Mouse (Mus musculus): ENCODE measurements around the gene Brd1. TPM values are rescaled to one million over a fixed set of nuclear protein-coding genes. Genes with fewer than 3 reads are reported as not detected.

Brd1 gene
- polyA plus RNA-seq, 1 experiment from 2014 or later = 23.4 TPM

DNA sequence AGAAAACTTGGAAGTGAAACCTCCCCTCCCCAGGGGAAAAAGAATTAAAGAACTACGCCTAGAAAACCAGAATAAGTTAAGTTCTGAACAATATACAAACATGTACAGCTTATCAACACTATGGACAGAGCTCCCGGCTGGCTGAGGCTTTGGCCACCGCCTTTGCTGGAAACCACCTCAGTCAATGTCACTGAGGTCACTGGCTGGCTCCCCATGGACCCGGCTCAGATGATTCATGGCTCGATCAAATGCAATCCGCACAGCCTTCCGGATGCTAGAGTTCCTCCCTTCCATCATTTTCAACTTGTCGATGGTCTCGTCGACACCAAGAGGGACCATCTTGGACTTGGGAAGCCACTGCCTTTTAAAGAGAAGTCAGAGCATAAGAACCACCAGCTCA, 45.9 kb downstream of the Brd1 start:
- no peak overlapping the region for H3K9ac ChIP-seq (ENCODE audit: low read length)
- H3K4me2 ChIP-seq (ENCODE audit: low read depth) = no peak overlapping the region
- ATAC-seq (ENCODE audit: insufficient read depth, low FRiP score, low TSS enrichment) (no peak), DNase-seq (ENCODE audit: low spot score) (no peak)
- no peaks in the 10 kb centered on the region for H3K27me3 ChIP-seq (ENCODE audit: control insufficient read depth, insufficient read depth, low read length)
- no peaks in the 10 kb centered on the region for H3K9me3 ChIP-seq (ENCODE audit: control insufficient read depth, low read length)
- no peaks in the 10 kb centered on the region for H3K4me1 ChIP-seq (ENCODE audit: control insufficient read depth, insufficient read depth, low read length)
- no peak overlapping the region for H3K27ac ChIP-seq (ENCODE audit: low read depth, low read length)
- H3K4me3 ChIP-seq (ENCODE audit: low read depth, low read length) = no peak overlapping the region
- H3K36me3 ChIP-seq (ENCODE audit: control insufficient read depth, insufficient read depth, low read length) = peaks cover 34% of the 10 kb centered on the region
- 92% methylated on average over 10 of the region's 10 CpGs for WGBS

DNA sequence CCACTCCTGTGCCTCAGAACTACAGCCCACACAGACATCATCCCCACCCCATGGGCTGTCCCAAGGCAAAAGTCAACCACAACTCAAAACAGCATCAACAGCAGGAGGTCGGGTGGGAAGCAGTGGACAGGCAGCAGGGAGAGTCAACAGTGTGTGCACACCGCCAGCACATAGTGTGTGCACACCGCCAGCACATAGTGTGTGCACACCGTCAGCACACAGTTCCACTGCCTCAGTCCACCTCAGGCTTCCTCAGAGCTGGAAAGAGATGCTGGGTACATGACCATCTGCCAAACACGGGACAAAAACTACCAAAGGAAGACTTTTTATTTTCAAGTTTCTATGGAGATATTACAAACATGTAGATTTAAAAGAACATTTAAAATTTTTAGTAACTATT, 47.3 kb downstream of the Brd1 start:
- 91% methylated on average over 5 of the region's 5 CpGs for WGBS
- no peak for ATAC-seq (ENCODE audit: insufficient read depth, low FRiP score, low TSS enrichment)
- Histone ChIP-seq H3K9ac (ENCODE audit: low read length) (no peak overlapping the region), H3K4me3 (ENCODE audit: low read depth, low read length) (no peak overlapping the region), H3K4me2 (ENCODE audit: low read depth) (no peak overlapping the region), H3K36me3 (ENCODE audit: control insufficient read depth, insufficient read depth, low read length) (peaks cover 33% of the 10 kb centered on the region), H3K27ac (ENCODE audit: low read depth, low read length) (no peak overlapping the region), H3K27me3 (ENCODE audit: control insufficient read depth, insufficient read depth, low read length) (no peaks in the 10 kb centered on the region), H3K9me3 (ENCODE audit: control insufficient read depth, low read length) (no peaks in the 10 kb centered on the region), H3K4me1 (ENCODE audit: control insufficient read depth, insufficient read depth, low read length) (no peaks in the 10 kb centered on the region)
- DNase-seq (ENCODE audit: low spot score) = no peak

DNA sequence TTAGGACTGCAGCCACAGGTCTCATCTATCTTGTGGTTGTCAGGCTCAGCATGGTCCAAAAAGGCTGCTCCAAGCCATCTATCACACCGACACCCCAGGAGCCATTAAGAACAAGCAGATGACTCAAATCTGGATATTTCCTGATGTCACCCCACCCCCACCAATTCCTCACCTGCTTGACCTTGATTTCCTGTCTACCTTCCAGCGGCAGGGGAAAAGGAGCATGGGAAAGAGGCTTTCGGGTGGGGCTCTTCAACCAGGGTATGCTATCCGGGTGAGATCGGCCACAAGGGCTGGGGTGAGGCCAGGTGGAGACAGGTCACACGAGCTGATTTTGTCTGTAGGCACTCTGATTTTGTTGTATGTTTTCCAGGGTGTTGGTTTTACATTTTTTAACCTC, 50.0 kb downstream of the Brd1 start:
- Histone ChIP-seq H3K36me3 (ENCODE audit: control insufficient read depth, insufficient read depth, low read length) (peaks cover 15% of the 10 kb centered on the region), H3K9me3 (ENCODE audit: control insufficient read depth, low read length) (no peaks in the 10 kb centered on the region), H3K9ac (ENCODE audit: low read length) (no peak overlapping the region), H3K27ac (ENCODE audit: low read depth, low read length) (no peak overlapping the region), H3K4me1 (ENCODE audit: control insufficient read depth, insufficient read depth, low read length) (no peaks in the 10 kb centered on the region), H3K4me3 (ENCODE audit: low read depth, low read length) (no peak overlapping the region), H3K27me3 (ENCODE audit: control insufficient read depth, insufficient read depth, low read length) (no peaks in the 10 kb centered on the region), H3K4me2 (ENCODE audit: low read depth) (no peak overlapping the region)
- WGBS = 90% methylated on average over 6 of the region's 6 CpGs
- DNase-seq (ENCODE audit: low spot score) = no peak
- ATAC-seq (ENCODE audit: insufficient read depth, low FRiP score, low TSS enrichment) = no peak

DNA sequence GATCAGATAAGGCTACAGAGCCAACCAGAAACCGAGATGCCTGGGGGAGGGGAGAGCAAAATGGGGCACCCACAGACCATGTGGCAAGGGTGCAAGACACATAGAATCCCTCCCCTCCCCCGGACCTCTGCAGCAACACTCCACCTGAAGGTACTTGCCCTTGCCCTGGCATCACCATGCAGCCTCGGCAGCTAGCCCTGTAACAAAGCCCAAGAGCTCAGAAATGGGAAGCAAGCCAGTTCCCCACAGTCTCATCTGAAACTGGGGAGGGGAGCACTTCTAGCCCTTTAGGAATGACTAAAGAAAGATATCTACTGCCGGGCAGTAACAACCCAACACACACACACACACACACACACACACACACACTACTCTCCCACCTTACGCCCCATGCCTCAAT, 53.1 kb downstream of the Brd1 start:
- 86% methylated on average over 5 of the region's 5 CpGs for WGBS
- Histone ChIP-seq H3K27me3 (ENCODE audit: control insufficient read depth, insufficient read depth, low read length) (no peaks in the 10 kb centered on the region), H3K36me3 (ENCODE audit: control insufficient read depth, insufficient read depth, low read length) (no peaks in the 10 kb centered on the region; the same call in 1 of the 2 replicates), H3K9me3 (ENCODE audit: control insufficient read depth, low read length) (no peaks in the 10 kb centered on the region), H3K27ac (ENCODE audit: low read depth, low read length) (no peak overlapping the region), H3K4me3 (ENCODE audit: low read depth, low read length) (no peak overlapping the region), H3K4me1 (ENCODE audit: control insufficient read depth, insufficient read depth, low read length) (no peaks in the 10 kb centered on the region), H3K4me2 (ENCODE audit: low read depth) (no peak overlapping the region), H3K9ac (ENCODE audit: low read length) (no peak overlapping the region)
- ATAC-seq (ENCODE audit: insufficient read depth, low FRiP score, low TSS enrichment) = no peak
- no peak for DNase-seq (ENCODE audit: low spot score)

DNA sequence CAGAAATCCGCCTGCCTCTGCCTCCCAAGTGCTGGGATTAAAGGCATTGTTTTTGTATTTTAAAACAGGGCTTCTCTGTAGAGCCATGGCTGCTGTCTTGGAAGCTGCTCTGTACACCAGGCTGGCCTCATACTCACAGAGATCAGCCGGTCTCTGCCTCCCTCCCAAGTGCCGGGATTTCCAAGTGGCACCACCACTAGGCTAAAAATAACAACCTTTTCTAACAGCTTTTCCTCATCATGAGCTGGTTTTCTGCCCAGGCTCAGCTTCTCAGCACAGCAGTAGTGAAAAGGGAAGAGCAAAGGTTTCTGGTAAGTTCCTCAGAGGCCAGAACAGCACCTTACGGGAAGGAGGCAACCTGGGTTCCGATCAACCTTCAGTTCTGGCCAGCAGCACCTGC, 56.5 kb downstream of the Brd1 start:
- no peak overlapping the region for H3K27ac ChIP-seq (ENCODE audit: low read depth, low read length)
- WGBS = 87% methylated on average over 5 of the region's 5 CpGs
- H3K36me3 ChIP-seq (ENCODE audit: control insufficient read depth, insufficient read depth, low read length) = no peaks in the 10 kb centered on the region
- no peaks in the 10 kb centered on the region for H3K4me1 ChIP-seq (ENCODE audit: control insufficient read depth, insufficient read depth, low read length)
- no peak overlapping the region for H3K4me2 ChIP-seq (ENCODE audit: low read depth)
- no peaks in the 10 kb centered on the region for H3K9me3 ChIP-seq (ENCODE audit: control insufficient read depth, low read length)
- H3K27me3 ChIP-seq (ENCODE audit: control insufficient read depth, insufficient read depth, low read length) = no peaks in the 10 kb centered on the region
- no peak overlapping the region for H3K4me3 ChIP-seq (ENCODE audit: low read depth, low read length)
- no peak for ATAC-seq (ENCODE audit: insufficient read depth, low FRiP score, low TSS enrichment)
- DNase-seq (ENCODE audit: low spot score) = no peak
- H3K9ac ChIP-seq (ENCODE audit: low read length) = no peak overlapping the region

DNA sequence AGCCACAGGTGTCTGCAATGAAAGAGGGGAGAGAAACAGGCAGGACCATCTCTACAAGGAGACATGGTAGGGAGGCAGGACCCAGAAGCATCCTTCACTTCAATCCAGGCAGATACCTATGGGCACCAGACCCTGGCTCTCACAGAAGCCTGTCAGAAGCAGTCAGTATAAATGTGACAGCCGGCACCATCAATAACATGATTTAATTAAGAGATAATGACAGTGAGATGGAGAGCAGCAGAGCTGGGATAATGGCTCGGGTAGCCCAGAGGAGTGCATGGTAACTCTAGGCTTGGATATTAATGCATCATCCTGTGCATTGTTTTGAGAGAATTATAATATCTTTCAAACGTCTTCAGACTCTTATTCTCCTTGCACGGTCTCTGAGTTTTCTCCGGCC, 58.0 kb downstream of the Brd1 start:
- no peak overlapping the region for H3K4me3 ChIP-seq (ENCODE audit: low read depth, low read length)
- ATAC-seq (ENCODE audit: insufficient read depth, low FRiP score, low TSS enrichment) = no peak
- no peaks in the 10 kb centered on the region for H3K36me3 ChIP-seq (ENCODE audit: control insufficient read depth, insufficient read depth, low read length)
- no peak overlapping the region for H3K4me2 ChIP-seq (ENCODE audit: low read depth)
- H3K9me3 ChIP-seq (ENCODE audit: control insufficient read depth, low read length) = no peaks in the 10 kb centered on the region
- H3K4me1 ChIP-seq (ENCODE audit: control insufficient read depth, insufficient read depth, low read length) = no peaks in the 10 kb centered on the region
- no peaks in the 10 kb centered on the region for H3K27me3 ChIP-seq (ENCODE audit: control insufficient read depth, insufficient read depth, low read length)
- DNase-seq (ENCODE audit: low spot score) = no peak
- no peak overlapping the region for H3K9ac ChIP-seq (ENCODE audit: low read length)
- WGBS = 84% methylated on average over 5 of the region's 5 CpGs
- H3K27ac ChIP-seq (ENCODE audit: low read depth, low read length) = no peak overlapping the region

DNA sequence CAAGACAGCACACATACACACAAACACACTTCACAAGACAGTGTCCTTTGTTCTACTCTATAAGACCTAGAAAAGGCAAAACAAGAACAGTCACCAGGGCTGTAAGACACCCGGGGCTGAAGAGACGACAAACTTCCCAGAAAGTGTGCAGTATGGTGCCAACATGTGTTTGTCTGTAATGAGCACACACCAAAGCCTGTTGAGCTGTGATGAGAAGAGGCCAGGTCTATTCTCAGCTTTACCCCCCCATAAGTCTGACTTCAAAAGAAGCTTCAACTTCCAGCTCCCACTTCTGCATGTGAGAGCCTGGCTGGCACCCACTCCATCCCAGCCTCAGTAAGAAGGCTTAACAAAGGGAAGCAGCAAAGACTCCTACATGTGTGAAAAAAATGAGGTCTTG, 65.3 kb downstream of the Brd1 start:
- H3K9me3 ChIP-seq (ENCODE audit: control insufficient read depth, low read length) = no peaks in the 10 kb centered on the region
- H3K36me3 ChIP-seq (ENCODE audit: control insufficient read depth, insufficient read depth, low read length) = no peaks in the 10 kb centered on the region
- H3K27ac ChIP-seq (ENCODE audit: low read depth, low read length) = no peak overlapping the region
- H3K4me3 ChIP-seq (ENCODE audit: low read depth, low read length) = no peak overlapping the region
- H3K4me2 ChIP-seq (ENCODE audit: low read depth) = no peak overlapping the region
- WGBS = 76% methylated on average over 2 of the region's 2 CpGs
- no peaks in the 10 kb centered on the region for H3K4me1 ChIP-seq (ENCODE audit: control insufficient read depth, insufficient read depth, low read length)
- DNase-seq (ENCODE audit: low spot score) (no peak), ATAC-seq (ENCODE audit: insufficient read depth, low FRiP score, low TSS enrichment) (no peak)
- H3K27me3 ChIP-seq (ENCODE audit: control insufficient read depth, insufficient read depth, low read length) = no peaks in the 10 kb centered on the region
- no peak overlapping the region for H3K9ac ChIP-seq (ENCODE audit: low read length)

DNA sequence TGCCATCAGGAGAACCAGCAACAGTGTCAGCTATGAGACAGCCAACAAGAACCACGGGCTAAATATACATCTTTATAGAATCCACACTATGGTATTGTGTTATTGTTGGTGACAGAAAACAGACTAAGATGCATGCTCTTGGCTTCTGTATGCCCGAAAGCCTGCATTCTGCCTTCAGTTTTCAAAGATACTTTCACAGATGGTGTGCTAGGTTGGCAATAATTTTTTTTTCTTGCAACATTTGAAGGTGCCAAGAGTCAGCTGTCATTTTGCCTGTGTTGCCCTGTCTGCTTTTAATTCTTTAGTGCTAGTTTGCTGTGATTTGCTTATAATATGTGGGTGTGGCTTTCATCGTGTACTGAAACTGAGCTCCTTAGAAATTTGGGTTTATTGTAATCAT, 66.4 kb downstream of the Brd1 start:
- no peak for ATAC-seq (ENCODE audit: insufficient read depth, low FRiP score, low TSS enrichment)
- H3K36me3 ChIP-seq (ENCODE audit: control insufficient read depth, insufficient read depth, low read length) = no peaks in the 10 kb centered on the region
- no peak overlapping the region for H3K9ac ChIP-seq (ENCODE audit: low read length)
- DNase-seq (ENCODE audit: low spot score) = no peak
- 86% methylated on average over 3 of the region's 3 CpGs for WGBS
- no peak overlapping the region for H3K27ac ChIP-seq (ENCODE audit: low read depth, low read length)
- no peak overlapping the region for H3K4me3 ChIP-seq (ENCODE audit: low read depth, low read length)
- no peak overlapping the region for H3K4me2 ChIP-seq (ENCODE audit: low read depth)
- H3K4me1 ChIP-seq (ENCODE audit: control insufficient read depth, insufficient read depth, low read length) = no peaks in the 10 kb centered on the region
- H3K9me3 ChIP-seq (ENCODE audit: control insufficient read depth, low read length) = no peaks in the 10 kb centered on the region
- H3K27me3 ChIP-seq (ENCODE audit: control insufficient read depth, insufficient read depth, low read length) = no peaks in the 10 kb centered on the region

DNA sequence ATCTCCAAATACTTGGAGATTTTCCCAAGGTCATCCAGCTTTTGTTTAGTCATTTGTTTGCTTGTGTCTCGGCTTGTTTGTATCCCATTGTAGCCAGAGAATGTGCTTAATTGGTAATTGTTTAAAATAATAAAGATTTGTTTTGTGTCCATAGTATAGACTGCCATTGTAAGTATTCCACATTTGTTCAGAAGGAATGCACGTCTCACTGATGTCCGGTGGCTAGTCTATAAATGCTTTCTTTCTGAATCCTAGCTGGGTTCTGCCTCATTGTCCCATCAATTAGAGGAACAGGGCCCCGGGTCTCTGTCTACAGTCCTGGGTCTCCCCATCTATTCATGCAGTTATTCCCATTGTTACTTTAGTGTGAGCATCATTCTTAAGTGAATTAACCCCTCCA, 68.2 kb downstream of the Brd1 start:
- H3K4me1 ChIP-seq (ENCODE audit: control insufficient read depth, insufficient read depth, low read length) = no peaks in the 10 kb centered on the region
- H3K9ac ChIP-seq (ENCODE audit: low read length) = no peak overlapping the region
- 56% methylated on average over 4 of the region's 4 CpGs for WGBS
- no peak overlapping the region for H3K4me2 ChIP-seq (ENCODE audit: low read depth)
- H3K27ac ChIP-seq (ENCODE audit: low read depth, low read length) = no peak overlapping the region
- no peaks in the 10 kb centered on the region for H3K9me3 ChIP-seq (ENCODE audit: control insufficient read depth, low read length)
- DNase-seq (ENCODE audit: low spot score) (no peak), ATAC-seq (ENCODE audit: insufficient read depth, low FRiP score, low TSS enrichment) (no peak)
- H3K27me3 ChIP-seq (ENCODE audit: control insufficient read depth, insufficient read depth, low read length) = no peaks in the 10 kb centered on the region
- H3K36me3 ChIP-seq (ENCODE audit: control insufficient read depth, insufficient read depth, low read length) = no peaks in the 10 kb centered on the region
- no peak overlapping the region for H3K4me3 ChIP-seq (ENCODE audit: low read depth, low read length)
